Mouse (Mus musculus) liver, postnatal 0 days (tissue): Measurements from ENCODE around the gene Trappc10.

ENCODE experiments used
- CTCF ChIP-seq: sonication (generic); IDR thresholded peaks from 2 replicates; pipeline ENCODE4 v1.5.1; 2016; ENCODE audit warnings: antibody characterized with exemption, low read depth
- EP300 ChIP-seq: IDR thresholded peaks from 2 replicates; pipeline ENCODE4 v1.6.1; 2016; ENCODE audit warnings: antibody characterized with exemption, low read depth, mild to moderate bottlenecking

DNA sequence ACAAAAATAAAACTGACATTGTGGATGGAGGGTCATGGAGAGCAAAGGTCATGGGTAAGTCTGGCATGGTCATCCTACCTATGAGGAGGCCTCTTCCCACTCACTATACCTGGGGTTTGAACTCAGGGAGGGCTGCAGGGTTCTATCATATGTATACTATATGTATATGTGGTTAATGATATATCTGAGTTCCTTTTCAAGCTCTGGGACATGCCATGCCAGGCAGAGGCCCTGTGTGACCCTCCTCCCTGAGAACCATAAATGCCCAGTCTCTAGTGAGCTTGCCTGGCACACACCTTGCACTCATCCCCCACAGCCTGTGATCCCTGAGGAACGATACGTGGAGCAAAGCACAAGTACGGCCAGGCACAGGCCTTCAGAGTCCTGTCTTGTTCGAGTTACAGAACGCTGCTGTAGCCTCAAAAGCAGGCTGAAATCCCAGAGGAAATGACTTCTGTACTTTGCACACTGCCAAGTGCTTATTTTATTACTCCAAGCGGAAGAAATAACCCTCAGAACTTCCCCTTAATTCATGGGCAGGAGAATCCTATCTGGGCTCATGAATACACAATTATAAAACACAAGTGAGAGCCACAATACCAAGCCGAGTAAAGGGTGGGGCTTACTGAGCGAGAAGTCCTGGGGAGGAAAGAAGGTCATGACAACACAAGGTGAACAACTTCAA, 16.4 kb downstream of the Trappc10 start:
- TF ChIP-seq CTCF: no peak
- TF ChIP-seq EP300: no peak
